Mouse (Mus musculus): Measurements from ENCODE around the gene Nrxn3.

Gene Nrxn3

GRCm38 (mm10) chr12:89040151-89040550 lies 317.5 kb downstream of the Nrxn3 start:
- no peak for DNase-seq (ENCODE audit: low read depth in 2 of 2, low spot score in 2 of 2)

GRCm38 (mm10) chr12:89041429-89042107 lies 318.9 kb downstream of the Nrxn3 start:
- DNase-seq (ENCODE audit: low read depth in 2 of 2, low spot score in 2 of 2): no peak

GRCm38 (mm10) chr12:89049279-89049678 lies 326.6 kb downstream of the Nrxn3 start:
- no peak for DNase-seq (ENCODE audit: low read depth in 2 of 2, low spot score in 2 of 2)

- no peak for DNase-seq (ENCODE audit: low read depth in 2 of 2, low spot score in 2 of 2)
Observed at GRCm38 (mm10) chr12:89049686-89050085, 327.0 kb downstream of the Nrxn3 start.

- DNase-seq (ENCODE audit: low read depth in 2 of 2, low spot score in 2 of 2): no peak
Observed at GRCm38 (mm10) chr12:89072436-89072835, 349.8 kb downstream of the Nrxn3 start.

- no peak for DNase-seq (ENCODE audit: low read depth in 2 of 2, low spot score in 2 of 2)
Observed at GRCm38 (mm10) chr12:89073167-89073743, 350.6 kb downstream of the Nrxn3 start.

GRCm38 (mm10) chr12:89074551-89075295 lies 352.0 kb downstream of the Nrxn3 start:
- no peak for DNase-seq (ENCODE audit: low read depth in 2 of 2, low spot score in 2 of 2)

- no peak for DNase-seq (ENCODE audit: low read depth in 2 of 2, low spot score in 2 of 2)
Observed at GRCm38 (mm10) chr12:89093806-89094479, 371.3 kb downstream of the Nrxn3 start.

- DNase-seq (ENCODE audit: low read depth in 2 of 2, low spot score in 2 of 2): no peak
Observed at GRCm38 (mm10) chr12:89097561-89097960, 374.9 kb downstream of the Nrxn3 start.

GRCm38 (mm10) chr12:89106029-89106733 lies 383.5 kb downstream of the Nrxn3 start:
- no peak for DNase-seq (ENCODE audit: low read depth in 2 of 2, low spot score in 2 of 2)

GRCm38 (mm10) chr12:89106881-89107584 lies 384.4 kb downstream of the Nrxn3 start:
- DNase-seq (ENCODE audit: low read depth in 2 of 2, low spot score in 2 of 2): no peak

GRCm38 (mm10) chr12:89109779-89110335 lies 387.2 kb downstream of the Nrxn3 start:
- DNase-seq (ENCODE audit: low read depth in 2 of 2, low spot score in 2 of 2): no peak

- no peak for DNase-seq (ENCODE audit: low read depth in 2 of 2, low spot score in 2 of 2)
Observed at GRCm38 (mm10) chr12:89128602-89129001, 405.9 kb downstream of the Nrxn3 start.

GRCm38 (mm10) chr12:89129139-89129907 lies 406.6 kb downstream of the Nrxn3 start:
- no peak for DNase-seq (ENCODE audit: low read depth in 2 of 2, low spot score in 2 of 2)

- no peak for DNase-seq (ENCODE audit: low read depth in 2 of 2, low spot score in 2 of 2)
Observed at GRCm38 (mm10) chr12:89134333-89134732, 411.7 kb downstream of the Nrxn3 start.

GRCm38 (mm10) chr12:89134774-89135307 lies 412.2 kb downstream of the Nrxn3 start:
- DNase-seq (ENCODE audit: low read depth in 2 of 2, low spot score in 2 of 2): no peak

GRCm38 (mm10) chr12:89148974-89149411 lies 426.3 kb downstream of the Nrxn3 start:
- DNase-seq (ENCODE audit: low read depth in 2 of 2, low spot score in 2 of 2): no peak

GRCm38 (mm10) chr12:89149455-89149854 lies 426.8 kb downstream of the Nrxn3 start:
- DNase-seq (ENCODE audit: low read depth in 2 of 2, low spot score in 2 of 2): no peak
